Mouse (Mus musculus) left cerebral cortex, adult 9 months (tissue): ENCODE results near the gene Nxf1.
"Not testable (repeated sequence)": the region's sequence is repeated elsewhere in the genome, so short reads cannot be mapped to it uniquely, and the experiment has no call there.

Source experiments
- DNase-seq, 2 experiments: peaks; one replicate each; pipeline ENCODE4 v3.0.0; 2022; ENCODE audit warnings: low spot score in 2 of 2

The Nxf1 gene

DNA sequence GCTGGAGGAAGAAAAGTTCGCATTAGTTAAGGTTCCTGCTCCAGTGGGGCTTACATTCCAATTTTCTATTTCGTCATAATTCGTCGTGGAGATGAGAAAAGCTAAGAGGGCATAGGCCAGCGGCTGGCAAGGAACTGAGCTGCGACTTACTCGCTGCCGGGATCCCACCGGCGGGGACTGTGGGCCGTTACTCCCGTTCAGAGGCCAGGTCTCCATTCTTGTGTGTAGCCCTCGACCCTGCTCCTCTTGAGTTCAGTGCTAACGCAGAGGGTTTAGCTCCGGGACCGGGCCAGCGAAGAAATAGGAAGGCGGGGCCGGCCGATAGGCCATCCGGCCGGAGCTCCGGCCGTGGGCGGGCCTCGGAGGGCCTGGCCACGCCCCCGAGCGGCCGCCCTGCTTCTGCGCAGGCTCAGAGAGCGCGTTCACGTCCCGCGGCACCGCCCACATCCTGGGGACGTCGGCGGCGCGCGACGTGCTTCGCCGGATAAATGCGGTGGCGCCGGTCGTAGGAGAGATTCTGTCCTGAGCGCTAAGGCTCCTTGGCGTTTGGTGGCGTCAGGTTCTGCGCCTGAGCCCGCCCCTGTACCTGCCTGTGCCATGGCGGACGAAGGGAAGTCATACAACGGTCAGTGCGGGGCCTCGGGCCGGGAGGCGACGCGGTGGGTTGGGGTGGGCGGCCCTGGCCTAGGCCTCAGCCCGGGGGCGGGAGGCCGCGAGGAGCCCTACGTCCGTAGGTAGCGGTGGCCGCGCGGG, at the start of gene Nxf1:
Gene Nxf1, plus strand, starts transcription at position 439 of the 753 bp plus-strand sequence.
- peak; percentile 73 to 91 for DNase-seq

DNA sequence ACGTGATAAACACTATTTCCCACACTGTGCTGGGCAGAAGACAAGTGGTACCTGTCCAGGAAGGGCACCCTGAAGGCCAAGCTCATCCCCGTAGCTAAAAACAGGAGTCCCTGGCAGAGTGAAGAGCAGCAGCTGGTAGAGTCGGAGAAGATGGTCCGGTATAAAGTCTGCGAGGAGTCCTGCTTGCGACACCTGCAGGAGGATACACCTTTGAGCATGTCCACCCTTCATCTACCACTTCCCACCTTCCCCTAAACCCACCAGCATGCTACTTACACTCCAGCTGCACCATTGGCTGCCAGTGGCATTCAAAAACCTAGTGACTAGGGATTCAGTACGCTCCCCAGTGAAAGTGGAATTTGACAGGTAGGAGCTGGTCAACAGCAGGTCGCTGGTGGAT, 47.9 kb upstream of the Nxf1 start:
- no peak for DNase-seq

DNA sequence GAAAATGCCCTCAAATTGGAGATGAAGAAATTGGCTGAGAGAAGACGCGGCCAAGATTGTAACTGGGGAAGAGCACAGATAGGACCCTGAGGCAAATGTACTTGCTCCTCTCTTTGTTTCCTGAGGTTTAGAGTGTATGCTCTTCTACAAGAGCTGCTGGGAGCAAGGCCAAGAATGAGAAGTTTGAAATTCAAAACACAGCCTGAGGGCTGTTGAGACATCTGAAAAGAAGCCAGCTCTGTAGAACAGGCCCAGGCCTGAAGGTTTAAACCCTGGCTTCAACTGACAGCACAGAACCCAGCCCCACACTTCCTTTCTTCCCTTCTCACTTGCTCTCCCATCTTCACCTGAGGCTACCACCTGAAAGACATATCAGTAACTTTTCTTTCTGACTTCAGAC, 46.8 kb upstream of the Nxf1 start:
- no peak for DNase-seq

DNA sequence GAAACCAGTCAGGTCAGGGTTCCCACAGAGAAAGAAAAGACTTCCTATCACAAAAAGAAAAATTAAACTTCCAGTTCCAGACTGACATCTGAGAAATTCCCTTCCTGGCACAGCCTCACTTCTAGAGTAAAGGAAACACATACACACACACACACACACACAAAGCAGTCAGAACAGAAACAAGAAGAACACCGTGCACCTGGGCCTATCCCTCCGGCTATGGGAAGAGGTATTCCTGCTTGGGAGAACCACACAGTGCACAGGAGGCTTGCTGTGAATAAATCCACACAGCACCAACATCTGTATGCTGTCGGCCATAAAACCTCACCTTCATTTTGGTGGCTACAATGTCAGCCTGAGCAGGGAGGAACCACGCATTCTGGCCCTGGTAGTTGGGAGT, 45.4 kb upstream of the Nxf1 start:
- no peak for DNase-seq

DNA sequence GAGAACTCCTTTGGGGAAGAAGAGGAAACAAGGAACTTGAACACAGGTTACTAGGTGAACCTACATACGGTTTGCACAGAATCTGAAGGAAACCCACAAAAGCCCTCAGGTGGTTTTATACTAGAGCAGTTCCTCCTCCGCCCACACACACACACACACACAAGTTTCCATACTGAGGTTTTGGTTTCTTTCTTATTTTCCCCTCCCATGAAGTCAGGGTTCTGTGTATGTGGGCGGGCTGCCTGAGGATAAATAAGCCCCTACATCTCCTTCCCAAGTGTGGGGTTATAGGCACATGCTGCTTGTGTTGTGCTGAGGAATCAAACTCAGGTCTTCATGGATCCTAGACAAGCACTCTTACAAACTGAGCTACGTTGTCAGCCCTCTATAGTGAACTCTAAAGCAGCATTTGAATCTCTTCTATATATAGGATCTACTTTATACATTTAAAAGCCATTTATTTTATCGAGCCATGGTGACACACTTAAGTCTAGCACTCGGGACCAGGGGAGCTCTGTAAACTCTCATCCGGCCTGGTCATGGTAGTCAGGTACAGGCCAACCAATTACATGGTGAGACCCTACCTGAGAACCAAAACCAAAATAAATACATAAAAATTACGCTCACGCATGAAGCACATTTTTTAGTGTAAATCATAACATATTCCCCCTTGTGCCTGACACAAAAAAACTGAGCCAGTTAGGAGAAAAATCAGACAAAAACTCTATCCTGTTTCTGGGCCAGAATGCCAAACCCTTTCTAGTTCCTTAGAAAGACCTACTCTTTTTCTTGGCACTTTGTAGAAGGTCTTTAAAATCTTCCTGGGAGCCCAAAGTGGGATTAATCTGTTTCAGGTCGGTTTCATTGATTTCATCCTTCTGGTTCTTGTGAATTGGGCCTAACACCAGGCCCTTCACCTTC, 44.7 kb upstream of the Nxf1 start:
- DNase-seq = no peak

DNA sequence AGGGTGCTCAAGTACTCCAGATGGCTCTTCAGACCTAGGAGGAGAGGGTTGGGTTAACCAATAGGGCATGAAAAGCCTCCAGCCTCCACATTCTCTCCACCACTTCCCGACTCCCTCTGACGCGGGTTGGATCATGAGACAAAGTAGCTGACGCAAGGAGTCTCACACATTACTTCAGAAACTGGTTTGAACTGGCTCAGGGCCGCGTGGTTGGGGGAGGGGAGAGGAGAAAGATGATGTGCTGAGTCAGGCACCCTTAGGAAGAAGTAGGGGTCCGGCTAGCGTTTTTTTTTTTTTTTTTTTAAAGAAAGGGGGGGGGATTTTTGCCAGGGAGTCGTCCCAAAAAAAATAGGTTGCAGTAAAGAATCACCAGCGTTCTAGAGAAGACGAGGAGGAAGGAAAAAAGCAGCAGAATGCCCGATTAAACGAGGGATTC, 44.0 kb upstream of the Nxf1 start:
- DNase-seq = peak in 1 of 2 experiments; percentile 72

DNA sequence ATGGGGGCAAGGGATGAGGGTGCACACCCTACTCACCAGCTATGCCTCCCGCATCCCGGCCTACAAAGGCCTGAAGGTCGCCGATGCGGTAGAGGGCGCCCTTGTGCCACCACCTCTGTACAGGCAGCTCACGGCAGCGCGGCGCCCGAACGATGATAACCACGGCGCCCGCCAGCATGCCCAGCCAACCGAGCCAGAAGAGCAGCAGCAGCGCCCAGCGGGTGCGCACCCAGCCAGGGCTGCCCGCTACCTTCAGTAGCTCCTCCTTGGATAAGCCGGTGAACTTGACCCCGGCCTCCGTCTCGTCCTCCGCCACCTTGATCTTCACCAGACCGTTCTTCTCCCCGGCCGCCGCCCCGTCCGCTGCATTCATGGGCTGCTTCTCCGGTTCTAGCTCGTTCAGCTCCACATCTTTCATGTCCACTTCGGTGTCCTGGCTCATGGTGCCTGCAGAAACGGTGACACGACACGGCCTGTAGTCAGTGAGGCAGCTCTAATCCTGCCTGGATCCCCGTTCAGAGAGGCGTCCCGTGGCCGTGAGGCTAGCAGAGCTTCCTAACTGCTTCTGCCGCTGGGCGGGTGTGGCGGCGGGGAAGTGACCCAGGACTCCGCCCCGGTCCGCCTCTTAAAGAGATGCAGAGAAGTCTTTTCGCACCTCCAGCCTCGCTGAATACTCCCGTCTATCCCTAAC, 43.4 kb upstream of the Nxf1 start:
- peak; percentile 74 to 95 for DNase-seq

DNA sequence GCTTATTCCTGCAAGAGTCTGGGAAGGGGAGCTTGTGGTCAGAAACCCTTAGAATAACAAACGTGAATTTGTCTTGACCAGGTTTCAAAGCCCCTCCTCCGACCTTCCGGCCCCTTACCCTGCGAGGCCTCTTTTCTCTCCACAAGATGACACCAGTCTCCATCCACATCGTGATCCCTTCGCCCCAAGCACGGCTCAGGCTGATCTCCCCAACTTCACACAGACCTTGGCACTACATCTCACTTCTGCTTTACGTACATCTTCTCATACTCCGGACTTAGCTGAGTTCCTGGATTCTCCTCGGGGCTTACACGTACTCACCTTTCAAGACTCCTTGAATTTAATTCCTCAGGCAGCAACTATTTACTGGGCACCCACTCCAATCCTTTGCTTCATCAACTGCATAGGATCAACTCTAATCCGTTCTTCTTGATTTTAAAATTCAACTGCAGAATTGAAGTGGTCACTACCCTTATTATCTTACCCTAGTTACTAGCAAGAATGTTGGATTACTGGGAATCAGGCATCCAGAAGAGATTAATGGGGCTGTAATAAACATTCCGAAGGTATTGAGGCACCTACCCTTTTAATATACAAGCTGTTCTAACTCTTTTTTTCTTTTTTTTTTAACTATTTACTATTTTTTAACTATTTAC, 42.7 kb upstream of the Nxf1 start:
- no peak for DNase-seq

DNA sequence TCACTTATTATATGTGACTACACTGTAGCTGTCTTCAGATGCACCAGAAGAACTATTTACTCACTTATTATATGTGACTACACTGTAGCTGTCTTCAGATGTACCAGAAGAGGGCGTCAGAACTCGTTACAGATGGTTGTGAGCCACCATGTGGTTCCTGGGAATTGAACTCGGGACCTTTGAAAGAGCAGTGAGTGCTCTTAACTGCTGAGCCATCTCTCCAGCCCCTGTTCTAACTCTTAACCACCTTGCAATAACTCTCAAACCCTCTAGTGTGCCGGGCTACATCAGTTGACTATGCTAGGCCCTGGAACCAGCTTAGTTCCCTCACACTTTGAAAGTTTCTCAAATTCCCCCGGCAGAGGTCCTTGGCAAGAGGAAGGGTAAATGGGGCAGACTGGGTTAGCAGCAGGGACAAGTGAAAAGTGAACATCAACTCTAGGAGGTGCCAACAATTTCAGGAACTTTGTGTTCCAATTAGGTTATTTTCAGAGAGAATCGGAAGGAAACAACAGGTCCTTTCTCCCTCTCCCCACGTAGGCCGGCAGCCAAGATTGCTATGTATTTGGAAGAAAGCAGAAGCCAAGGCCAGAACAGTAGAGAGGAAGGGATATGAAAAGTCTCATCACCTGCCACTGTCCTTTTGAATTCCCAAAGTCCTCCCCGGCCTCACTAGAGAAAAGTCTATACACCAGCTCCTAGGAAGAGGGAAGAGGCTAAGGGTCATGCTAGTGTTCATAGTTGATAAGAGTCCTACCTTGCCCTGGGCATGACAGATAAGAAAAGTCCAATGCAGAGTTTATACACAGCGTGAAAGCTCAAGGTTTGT, 42.0 kb upstream of the Nxf1 start:
- DNase-seq = no peak

DNA sequence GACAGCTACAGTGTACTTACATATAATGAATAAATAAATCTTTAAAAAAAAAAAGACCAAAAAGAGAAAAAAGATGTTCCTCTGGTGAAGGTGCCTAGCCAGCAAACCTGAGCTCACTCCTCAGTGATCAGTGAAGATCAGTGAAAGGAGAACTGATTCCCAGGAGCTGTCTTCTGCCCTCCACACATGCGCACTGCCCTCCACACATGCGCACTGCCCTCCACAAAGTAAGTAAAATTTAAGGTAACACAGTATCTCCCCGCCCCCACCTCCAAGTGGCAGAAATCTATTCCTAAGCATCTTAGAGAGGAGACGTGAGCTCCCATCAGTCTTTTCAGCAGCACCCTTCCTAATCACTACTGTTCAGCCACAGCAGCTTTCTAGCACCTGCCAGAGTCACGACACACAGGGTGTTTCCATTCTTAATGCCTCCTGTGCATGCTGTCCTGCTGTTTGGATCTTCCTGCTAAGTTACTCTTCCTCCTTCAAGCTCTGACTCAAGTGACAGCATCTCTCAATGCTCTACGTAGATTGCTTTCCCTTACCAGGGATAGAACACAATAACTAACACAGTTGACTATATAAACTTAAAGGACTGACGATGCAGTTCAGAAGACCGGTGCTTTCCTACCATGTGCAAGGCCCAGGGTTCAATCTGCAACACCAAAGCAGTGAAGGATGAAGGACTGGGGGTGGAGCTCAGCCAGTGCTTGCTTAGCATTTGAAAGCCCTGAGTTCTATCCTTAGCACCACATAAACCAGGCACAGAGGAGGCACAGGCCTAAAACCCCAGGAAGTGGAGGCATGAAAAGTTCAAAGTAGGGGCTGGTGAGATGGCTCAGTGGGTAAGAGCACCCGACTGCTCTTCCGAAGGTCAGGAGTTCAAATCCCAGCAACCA, 40.8 kb upstream of the Nxf1 start:
- no peak for DNase-seq

DNA sequence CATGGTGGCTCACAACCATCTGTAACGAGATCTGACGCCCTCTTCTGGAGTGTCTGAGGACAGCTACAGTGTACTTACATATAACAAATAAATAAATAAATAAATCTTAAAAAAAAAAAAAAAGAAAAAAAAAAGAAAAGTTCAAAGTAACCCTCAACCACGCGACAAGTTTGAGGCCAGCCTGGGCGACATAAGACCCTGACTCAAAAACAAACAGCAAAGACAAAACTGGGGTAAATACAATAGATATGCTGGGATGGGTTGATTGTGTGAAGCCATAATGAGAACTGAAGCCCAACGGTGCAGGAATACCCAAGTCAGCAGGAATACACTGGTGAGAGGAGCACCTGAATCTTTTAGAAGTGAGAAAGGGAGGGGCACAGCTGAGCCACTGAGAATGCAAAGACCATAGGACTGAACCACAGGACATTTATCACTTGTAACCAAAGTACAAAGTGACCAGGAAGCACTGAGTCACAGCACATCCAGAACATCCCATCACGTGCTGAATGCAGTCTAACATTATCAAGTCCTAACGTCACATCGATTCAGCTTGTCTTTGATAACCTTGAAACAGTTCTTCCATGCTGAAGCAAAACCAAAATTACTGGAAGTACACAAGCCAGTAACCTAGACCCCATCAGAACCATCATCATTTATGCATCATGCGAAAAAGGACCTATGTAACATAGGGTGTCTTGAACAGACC, 40.0 kb upstream of the Nxf1 start:
- DNase-seq = no peak

DNA sequence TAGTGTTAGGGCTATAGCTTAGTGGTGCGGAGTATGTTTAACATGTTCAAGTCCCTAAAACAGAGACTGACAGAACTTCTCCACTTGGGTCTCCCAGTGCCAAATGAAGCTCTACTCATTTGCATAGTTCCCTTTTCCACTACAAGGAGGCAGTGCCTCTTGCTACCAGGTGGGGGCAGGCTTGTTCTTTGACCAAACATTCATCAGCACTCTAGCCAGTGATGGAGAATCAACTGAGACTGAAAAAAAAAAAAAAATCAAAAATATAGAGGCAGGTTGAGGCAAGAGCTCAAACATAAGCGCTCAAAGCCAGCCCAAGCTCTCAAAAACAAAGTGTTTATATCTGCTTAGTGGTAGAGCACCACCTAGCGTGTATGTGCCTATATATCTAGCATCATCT, 38.5 kb upstream of the Nxf1 start:
- no peak for DNase-seq

DNA sequence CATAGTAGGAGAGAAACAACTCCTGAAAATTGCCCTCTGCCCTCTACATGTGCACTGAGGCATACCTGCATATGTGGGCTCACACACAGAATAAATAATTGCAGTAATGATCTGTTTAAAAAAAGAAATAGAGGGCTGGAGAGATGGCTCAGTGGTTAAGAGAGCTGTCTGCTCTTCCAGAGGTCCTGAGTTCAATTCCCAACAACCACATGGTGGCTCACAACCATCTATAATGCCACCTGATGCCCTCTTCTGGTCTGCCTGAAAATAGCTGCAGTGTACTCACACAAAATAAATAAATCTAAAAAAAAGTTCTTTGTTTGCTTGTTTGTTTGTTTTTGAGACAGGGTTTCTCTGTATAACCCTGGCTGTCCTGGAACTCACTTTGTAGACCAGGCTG, 37.8 kb upstream of the Nxf1 start:
- DNase-seq = not testable (repeated sequence)

DNA sequence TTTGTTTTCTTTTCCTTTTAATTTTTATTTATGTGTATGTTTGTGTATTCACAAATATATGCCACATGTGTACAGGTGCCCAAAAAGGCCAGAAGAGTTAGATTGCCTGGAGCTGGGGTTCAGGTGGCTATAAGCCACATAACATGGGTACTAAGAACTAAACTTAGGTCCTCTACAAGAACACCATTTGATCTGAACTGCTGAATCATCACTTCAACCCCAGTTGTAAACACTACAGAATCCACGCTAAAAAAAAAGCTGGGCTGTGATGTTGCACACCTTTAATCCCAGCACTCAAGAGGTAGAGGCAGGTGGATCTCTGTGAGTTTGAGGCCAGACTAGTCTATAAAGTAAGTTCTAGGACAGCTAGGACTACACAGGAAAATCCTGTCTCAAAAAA, 35.5 kb upstream of the Nxf1 start:
- no peak for DNase-seq

DNA sequence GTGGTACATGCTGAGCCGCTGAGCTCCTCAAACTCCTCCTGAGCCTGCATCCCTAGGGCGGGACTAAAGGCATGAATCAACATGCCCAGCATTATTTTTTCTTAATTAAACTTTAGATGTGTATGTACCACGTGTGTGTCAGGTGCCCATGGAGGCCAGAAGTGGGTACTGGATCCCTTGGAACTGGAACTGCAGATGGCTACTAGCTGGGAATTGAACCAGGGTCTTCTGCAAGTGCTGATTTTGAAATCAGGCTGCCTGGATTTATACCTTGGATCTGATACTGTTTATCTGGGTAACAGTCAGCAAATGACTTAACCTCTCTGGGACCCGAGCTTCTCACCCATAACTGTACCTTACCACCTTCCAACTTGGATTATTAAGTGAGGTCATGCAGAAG, 34.9 kb upstream of the Nxf1 start:
- DNase-seq = no peak

DNA sequence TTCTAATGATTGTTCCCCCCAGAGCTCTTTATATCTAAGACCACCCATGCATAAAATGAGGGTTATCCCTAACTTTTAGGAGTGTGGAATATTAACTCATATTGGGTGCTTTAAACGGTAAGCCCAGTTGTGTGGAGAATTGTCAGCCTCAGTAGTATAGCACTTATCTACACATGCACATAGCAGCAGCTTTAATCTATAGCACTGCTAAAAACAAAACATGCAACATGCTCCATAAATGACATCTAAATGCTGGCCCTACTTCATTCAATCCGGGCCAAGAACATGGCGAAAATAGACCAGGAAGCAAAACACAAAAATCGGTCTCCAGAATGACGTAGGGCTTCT, 34.3 kb upstream of the Nxf1 start:
- no peak for DNase-seq

DNA sequence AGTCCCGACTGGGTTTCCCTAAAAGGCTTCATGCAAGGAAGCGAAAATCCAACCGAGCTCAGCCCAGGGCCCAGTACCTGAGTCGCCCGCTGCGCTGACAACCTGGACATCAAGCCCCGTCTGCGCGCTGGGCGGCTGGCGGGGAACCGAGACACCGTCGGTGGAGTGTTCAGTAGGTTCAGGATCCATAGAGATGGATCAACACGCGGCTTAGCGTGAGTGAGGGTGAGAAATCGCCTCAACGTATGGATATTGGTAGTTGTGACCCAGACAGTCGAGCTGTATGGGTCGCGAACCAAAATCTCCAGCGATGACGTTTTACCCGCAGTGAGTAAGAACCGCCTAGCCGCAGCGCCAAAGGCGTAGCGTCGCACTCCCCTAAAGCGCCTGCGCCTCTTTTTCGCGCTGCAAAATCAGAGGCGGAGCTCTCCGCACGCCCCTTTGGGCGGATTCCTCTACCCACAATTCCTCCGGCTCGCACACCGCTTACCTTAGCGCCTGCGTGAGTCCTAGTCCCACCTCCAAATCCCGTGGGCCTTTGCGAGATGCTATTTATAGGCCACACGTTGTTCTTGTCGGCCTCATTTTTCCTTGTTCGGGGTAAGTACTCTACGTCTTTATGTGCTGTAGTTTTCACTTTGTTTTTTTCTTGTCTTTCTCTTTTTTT, 33.8 kb upstream of the Nxf1 start, which contains the start of gene Slc3a2:
Gene Slc3a2, minus strand, starts transcription at position 463 of the 667 bp plus-strand sequence.
- peak; percentile 97 to 98 for DNase-seq

DNA sequence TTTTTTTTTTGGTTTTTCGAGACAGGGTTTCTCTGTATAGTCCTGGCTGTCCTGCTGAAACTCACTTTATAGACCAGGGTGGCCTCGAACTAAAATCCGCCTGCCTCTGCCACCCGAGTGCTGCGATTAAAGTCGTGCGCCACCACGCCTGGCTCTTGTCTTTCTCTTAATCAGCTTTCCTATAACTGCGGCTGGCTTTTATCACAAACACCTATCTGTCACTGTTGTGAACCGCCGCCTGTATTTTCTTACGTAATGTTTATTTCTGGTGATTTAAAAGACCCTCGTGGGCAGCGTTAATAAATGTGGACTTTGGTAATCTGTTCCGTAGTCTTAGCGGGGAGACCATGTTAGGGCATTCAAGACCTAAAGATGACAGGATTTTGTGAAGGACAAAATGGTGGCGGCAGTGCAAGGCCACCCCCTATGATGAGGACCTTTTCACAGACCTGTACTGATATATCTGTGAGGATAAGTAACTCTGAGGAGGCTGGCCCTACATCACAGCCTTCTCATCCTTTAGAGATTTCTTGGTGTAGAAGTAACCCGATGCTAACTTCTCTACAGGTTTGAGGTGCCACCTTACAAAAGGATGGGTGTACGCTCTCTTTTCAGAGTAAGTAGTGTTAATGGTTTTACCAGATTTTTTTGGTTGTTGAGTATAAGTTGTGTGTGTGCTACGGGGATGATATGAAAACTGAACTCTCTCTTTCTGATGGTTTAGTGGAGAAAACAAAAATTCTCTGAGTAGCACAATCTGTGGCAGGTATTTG, 33.1 kb upstream of the Nxf1 start:
- DNase-seq = no peak
